8 mouse cellular contexts compared by ENCODE assay signal in the genomic region with DNA sequence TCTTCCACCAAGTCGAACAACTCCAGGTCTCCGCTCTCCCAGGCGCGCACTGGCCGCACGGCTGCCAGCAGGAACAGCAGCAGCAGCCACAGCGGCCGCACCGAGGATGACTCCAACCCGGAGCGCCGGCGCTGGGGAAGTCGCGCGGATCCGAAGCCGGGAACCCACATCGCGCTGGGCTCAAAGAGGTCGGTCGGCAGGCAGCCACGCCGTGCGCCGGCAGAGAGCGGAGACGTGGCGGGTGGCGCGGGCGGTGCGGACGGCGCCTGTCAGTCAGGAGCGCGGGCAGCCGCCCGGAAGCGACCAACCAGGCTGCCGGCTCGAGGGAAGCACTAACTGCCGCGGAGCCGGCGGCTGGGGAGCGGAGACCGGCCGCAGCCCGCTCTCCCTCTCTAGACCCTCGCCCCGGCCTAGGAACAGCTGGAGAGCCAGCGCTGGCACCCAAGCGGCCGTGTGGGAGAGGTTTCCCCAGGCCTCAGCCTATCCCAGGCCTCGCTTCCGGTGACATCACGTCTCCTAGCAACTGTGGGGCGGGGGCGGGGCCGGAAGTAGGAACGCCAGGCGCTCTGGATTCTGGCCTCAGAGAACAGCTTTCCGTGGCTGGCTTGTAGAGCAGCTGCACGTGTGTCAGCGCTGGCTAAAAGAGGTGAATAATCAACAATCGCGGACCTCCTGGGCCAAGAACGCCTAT. TPM values are rescaled to one million over a fixed set of nuclear protein-coding genes. Genes with fewer than 3 reads are reported as not detected.
DNase-seq lines count a peak whose midpoint lies in the region; ATAC-seq lines count a peak whose summit lies in the region.

A gene (minus strand): TSS at position 500 of the 691 bp plus-strand sequence.

- H3K4me2 ChIP-seq in kidney, embryonic 15.5 days: peak within 1 kb of the TSS; percentile 61

- H3K27ac ChIP-seq in heart, embryonic 10.5 days: peak within 1 kb of the TSS; percentile 94
- peak within 1 kb of the TSS; percentile 99 for H3K27ac ChIP-seq in kidney, embryonic 15.5 days

- peak within 1 kb of the TSS; percentile 89 for H3K9ac ChIP-seq in kidney, embryonic 15.5 days

- peak within 1 kb of the TSS; percentile 95 for H3K4me3 ChIP-seq in heart, embryonic 10.5 days
- H3K4me3 ChIP-seq in kidney, embryonic 15.5 days (replicated peaks): peak within 1 kb of the TSS; percentile 74

- no peaks in the 10 kb centered on the region for H3K27me3 ChIP-seq in heart, embryonic 10.5 days (ENCODE audit: insufficient read depth, poor library complexity, severe bottlenecking)
- H3K27me3 ChIP-seq in kidney, embryonic 15.5 days: no peaks in the 10 kb centered on the region

- peak; percentile 83 for DNase-seq in B cell, adult 2 months
- DNase-seq in brain, adult 2 months (ENCODE audit: low read depth, low spot score): peak; percentile 98
- peak; percentile 98 for DNase-seq in heart, embryonic 10.5 days (ENCODE audit: low spot score)
- DNase-seq in liver: peak; percentile 95
- peak; percentile 80 to 89 for DNase-seq in spleen, postnatal 4 days (ENCODE audit: low spot score in 2 of 2)

- H3K4me1 ChIP-seq in heart, embryonic 10.5 days: no peaks in the 10 kb centered on the region
- H3K4me1 ChIP-seq in kidney, embryonic 15.5 days: peaks cover 11% of the 10 kb centered on the region

- WGBS in heart, embryonic 10.5 days: under 1% methylated on average over 69 of the region's 69 CpGs
- under 1% methylated on average over 69 of the region's 69 CpGs for WGBS in kidney, embryonic 15.5 days

- no peaks in the 10 kb centered on the region for H3K9me3 ChIP-seq in heart, embryonic 10.5 days
- no peaks in the 10 kb centered on the region for H3K9me3 ChIP-seq in kidney, embryonic 15.5 days (replicated peaks)

- no peaks in the 10 kb centered on the region for H3K36me3 ChIP-seq in heart, embryonic 10.5 days
- H3K36me3 ChIP-seq in kidney, embryonic 15.5 days: no peaks in the 10 kb centered on the region

- ATAC-seq in erythroblast, adult 5-6 weeks (replicated peaks; ENCODE audit: low FRiP score, poor library complexity, severe bottlenecking): peak; percentile 100
- peak; percentile 100 for ATAC-seq in kidney, embryonic 15.5 days (replicated peaks; ENCODE audit: low FRiP score)
- peak; percentile 98 for ATAC-seq in monocyte, adult 5-6 weeks (replicated peaks; ENCODE audit: insufficient number of reproducible peaks, low FRiP score, low TSS enrichment, poor library complexity, severe bottlenecking)

RNA-seq across cellular contexts. Expression of the gene that starts here (rescaled TPM):
- 6.0 and 10.4 TPM in 2 replicates for total RNA-seq in erythroblast, adult 5-6 weeks (2015; ENCODE audit: low replicate concordance)
- total RNA-seq in erythroblast, adult 5-6 weeks (2017; ENCODE audit: low replicate concordance): 7.5 and 9.9 TPM in 2 replicates
- 19.0 and 24.0 TPM in 2 replicates for polyA plus RNA-seq in heart, embryonic 10.5 days (2016; fragmentation: Nextera tagmentation; extraction: Ambion mirVana)
- 37.4 and 37.6 TPM in 2 replicates for polyA plus RNA-seq in kidney, embryonic 15.5 days (2015; fragmentation: Nextera tagmentation; extraction: Ambion mirVana)
- 39.6 to 92.0 TPM (median 49.3 TPM) in 3 replicates for total RNA-seq in monocyte, adult 5-6 weeks (2017)

Comparison
In these comparisons a context has a peak if more than half of its experiments do, and no peak if none do; other contexts are left out.
1. Peak in every context shown above with its lines: DNase-seq, ATAC-seq, H3K4me3 ChIP-seq and H3K27ac ChIP-seq.